Mouse (Mus musculus) lung, adult 2 months (tissue): ENCODE measurements at regions not wholly inside any gene's neighbourhood (a gene's known extent, or its start where the extent isn't known, plus 50 kb on each side); places are given as distances from the start of the nearest gene placed in this dataset.

ENCODE experiments used
- CTCF ChIP-seq: fragments of 200-500 bp; IDR thresholded peaks from 2 replicates; pipeline ENCODE4 v1.5.1; 2011; ENCODE audit warnings: mild to moderate bottlenecking, low read length, control low read depth; ENCODE audit not compliant: insufficient read depth
- POLR2A ChIP-seq: fragments of 200-500 bp; IDR thresholded peaks from 2 replicates; pipeline ENCODE4 v1.6.1; 2011; ENCODE audit warnings: low read depth, mild to moderate bottlenecking, control low read depth, low read length, borderline replicate concordance; ENCODE audit errors: extremely low read depth

GRCm38 (mm10) chr16:70045547-70045946 lies 182.0 kb upstream of the Speer2 start:
- TF ChIP-seq CTCF = no peak
- no peak for TF ChIP-seq POLR2A
